Mouse (Mus musculus) urinary bladder, postnatal 10 days (tissue): ENCODE data around the gene Slc38a8.

Source experiments
- DNase-seq: peaks from one replicate; pipeline ENCODE4 v3.0.0; 2022; ENCODE audit warnings: low spot score

Slc38a8 gene

DNA sequence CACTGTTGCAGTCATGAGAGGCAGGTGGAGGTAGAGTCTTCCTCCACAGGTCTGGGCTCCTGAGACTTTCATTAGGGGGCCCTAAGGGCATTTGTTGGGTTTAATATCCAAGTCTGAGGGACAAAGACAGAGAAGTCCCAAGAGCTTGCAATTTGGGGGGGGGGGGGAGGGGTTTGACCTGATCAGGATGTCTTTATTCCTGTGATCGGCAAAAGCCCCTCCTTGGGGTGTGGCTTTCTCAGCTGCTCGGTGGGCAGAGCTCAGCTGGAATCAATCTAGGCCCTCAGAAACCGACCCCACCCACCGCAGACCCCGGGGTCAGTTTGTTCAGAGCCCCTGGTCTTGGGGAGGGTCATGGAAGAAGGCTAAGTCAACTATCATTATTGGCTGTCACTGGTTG lies at the start of gene Slc38a8:
Gene Slc38a8 (minus strand): TSS at position 101 of the 400 bp plus-strand sequence.
- DNase-seq: no peak

DNA sequence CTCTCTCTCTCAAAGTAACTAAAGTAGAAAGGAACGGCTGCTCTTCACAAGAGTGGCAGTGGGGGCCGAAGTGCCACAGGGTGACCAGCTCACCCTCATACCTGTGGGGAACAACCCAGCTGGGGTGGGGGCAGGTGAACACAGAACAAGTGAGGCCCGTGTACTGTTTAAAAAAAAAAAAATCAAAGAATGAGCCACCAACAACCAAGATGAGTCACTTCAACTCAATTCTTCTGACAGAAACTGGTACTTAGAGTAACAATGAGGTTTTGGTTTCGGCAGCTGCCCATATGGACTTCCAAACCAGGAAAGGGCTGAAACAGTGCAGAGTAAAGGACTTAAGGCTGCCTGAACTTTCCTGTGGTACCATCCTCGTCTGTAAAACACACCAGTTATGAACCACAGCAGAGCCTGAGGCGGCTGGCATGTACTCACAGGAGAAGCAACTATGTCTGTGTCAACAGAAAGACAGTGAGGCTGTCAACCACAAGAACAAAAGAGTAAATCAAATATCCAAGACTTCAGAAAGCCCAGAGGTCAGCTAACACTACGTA lies 47.1 kb upstream of the Slc38a8 start:
- DNase-seq: no peak

DNA sequence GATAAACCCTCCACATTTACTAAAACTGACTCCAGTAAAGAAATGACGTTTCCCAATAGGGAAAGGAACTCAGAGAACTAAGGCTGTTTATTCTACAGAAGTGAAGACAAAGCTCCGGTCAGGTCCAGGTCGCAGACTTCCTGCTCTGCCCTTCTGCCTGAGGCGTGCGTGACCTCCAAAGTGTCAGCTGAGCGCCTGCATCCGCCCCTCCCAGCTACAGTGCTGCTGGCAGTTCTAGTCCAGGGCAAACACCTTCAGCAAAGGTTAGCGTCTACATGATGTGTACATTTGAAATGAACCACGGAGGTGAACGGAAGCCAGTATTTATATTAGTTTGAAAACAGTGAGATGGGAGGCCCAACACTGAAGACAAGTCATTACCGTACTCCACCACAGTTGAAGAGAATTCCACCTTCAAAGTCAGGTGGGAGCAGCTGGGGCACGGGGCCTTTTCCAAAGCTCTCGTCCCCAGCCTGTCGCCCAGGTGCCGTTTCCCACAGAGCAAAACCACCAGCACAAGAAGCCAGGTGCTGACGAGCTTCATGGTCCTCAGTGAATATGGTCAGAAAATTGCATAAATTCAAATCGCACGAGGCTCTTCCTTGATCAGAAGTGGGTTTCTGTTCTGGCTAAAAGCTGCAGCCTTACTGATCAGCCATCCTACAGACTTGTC lies 45.7 kb upstream of the Slc38a8 start:
- DNase-seq: no peak

DNA sequence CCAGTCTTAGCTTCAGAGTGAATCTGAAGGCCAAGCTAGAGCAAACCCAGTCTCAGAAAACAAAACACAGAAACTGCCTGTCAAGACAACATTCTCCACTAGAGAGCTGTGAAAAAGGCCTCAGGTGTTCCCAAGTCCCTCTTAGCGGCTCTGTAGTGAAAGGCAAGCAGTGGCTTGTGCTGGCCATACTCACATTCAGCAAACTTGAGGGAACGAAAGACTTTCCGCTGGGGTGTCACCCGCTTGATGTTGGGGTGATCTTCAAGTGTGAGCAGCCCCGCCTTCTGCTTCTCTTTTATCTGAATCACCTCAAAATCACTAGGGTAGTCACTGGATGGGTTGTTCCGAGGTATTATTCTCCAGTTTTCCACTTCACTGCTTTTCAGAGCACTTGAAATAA lies 44.3 kb upstream of the Slc38a8 start:
- DNase-seq: no peak

DNA sequence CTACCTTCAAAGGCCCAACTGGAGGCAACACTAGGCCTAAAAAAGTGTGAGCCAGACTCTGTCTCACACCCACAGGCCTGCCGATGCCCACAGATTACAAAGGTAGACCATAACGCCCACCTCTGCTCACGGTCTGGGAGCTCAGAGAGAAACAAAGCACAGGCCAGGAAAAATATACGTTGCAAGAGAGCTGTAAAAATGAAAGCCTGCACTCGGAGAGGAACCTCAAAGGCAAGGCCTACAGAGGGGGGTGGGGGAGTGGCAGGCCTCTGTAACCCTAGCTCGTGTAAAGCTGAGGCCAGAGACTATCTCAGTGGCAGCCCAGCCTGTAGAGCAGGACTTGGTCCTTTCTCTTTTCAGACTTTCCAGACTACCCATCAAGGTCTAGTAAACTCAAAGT lies 43.7 kb upstream of the Slc38a8 start:
- no peak for DNase-seq

DNA sequence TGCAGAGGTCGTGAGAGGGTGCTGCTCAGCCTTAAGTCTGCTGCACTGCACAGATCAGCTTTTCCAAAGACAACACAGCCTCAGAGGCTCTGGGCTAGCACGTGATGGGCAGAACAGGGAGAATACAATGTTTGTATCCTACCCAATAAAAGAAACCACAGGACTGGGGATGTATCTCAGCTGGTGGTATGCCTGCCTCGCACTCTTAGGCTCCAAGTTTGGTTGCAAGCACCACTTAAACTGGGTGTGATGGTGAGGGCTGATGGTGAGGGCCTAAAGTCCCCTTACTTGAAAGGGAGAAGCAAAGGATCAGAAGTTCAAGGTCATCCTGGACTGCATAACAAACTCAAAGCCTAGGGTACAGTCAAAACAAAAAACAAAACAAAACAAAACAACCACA lies 43.1 kb upstream of the Slc38a8 start:
- no peak for DNase-seq

DNA sequence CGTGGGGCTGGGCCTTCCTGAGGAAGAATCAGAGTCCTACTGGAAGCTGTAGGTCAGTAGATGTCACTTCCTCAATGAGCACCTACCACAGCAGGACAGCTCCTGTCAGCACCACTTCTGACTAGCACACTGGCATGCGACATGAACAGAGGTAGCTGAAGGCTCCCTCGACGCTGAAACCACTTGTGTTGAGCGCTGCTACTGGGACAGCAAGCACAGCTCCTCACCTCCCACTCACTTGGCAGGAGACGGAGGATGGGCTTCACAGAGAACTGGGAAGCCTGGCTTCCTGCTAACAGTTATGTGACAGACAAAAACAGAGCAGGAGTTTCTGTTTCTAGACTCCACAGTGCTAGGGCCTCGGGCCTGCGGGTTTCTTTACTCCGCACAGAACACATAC lies 30.5 kb upstream of the Slc38a8 start:
- DNase-seq: no peak

DNA sequence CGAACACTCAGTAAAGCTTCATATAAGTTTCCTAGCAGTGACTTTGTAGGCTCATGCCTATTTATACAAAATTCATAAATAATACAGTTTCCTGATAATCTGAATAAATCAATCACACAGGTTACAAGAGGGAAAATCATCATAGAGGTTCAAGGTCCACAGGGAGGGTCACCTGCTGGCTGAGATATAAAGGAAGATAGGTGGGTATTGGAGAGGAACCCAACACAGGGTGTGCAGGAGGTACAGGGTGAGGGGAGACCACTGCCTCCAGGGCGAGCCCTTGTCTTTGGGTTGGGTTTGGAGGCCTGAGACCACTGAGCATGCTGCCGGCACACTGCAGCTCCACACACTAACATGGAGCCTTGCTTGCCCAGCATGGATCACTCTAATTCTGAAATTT lies 29.9 kb upstream of the Slc38a8 start:
- DNase-seq: no peak

DNA sequence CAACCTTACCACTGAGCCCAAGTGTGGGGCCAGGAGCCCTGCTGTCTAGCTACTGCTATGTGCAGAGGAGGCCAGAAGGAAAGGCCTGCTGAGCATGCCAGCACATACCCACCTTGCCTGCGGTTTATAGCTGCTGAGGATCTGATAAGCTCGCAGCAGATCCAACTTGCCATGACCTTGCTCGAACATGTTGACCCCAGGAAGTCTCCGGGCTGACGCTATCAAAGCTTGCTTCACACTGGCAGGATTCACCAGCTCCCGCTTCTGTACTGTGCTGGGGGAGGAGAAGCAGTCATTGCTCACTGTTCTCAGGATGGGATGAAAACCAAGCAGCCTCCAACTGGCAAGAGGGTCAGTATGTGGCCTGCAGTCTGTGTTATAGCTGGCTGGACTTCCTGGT lies 29.4 kb upstream of the Slc38a8 start:
- DNase-seq: no peak

DNA sequence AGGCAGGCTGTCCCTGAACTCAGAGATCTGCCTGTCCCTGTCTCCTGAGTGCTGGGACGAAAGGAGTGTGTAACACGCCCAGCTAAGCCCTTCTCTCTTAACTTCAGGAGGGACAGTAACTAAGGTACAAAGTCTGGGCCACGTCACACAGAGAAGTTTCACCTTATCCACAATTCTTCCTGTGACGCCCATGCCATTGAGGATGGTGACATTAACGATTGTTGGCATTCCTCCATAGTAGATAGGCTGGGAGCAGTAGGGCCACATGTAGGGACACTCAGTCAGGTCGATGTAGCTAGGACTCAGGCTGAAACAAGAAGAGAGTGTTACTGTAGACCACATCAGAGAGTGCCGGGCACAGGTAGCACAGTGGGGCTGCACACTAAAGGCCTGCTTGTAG lies 27.3 kb upstream of the Slc38a8 start:
- DNase-seq: no peak

DNA sequence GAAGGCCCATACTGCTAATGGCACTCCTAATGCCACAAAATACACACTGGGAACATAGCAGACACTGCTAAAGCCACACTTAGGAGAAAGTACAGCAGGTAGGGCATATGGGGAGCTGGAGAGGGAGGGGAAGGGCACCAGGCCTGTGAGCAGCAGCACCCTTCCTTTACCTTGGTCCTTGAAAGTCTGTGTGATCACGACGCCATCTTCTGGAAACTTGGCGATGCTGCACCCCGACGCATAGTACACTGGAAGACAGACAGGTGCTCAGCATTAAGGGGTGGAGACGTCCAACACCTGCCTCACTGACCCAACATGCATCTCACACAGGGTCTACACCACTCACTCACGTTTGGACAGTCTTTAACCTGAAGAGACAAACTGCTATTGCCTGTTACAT lies 18.6 kb upstream of the Slc38a8 start:
- no peak for DNase-seq

DNA sequence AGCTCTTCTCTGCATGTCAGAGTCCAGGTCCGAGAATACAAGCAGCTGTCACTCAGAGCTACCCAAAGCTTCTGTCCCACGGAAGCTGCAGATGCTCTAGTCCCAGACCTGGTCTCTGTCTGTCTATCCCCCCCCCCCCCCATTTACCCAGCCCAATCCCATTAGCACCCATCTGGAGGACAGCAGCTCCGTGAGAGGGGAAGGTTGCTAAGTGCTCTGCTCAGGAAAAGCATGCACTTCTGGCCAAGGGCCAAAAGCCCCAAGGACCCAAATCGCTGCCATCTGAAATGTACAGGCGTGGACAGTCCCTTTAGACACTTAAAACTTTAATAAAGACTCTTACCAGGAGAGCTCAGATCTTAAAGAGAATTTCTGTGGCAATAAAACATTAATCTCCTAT lies 15.2 kb upstream of the Slc38a8 start:
- no peak for DNase-seq

DNA sequence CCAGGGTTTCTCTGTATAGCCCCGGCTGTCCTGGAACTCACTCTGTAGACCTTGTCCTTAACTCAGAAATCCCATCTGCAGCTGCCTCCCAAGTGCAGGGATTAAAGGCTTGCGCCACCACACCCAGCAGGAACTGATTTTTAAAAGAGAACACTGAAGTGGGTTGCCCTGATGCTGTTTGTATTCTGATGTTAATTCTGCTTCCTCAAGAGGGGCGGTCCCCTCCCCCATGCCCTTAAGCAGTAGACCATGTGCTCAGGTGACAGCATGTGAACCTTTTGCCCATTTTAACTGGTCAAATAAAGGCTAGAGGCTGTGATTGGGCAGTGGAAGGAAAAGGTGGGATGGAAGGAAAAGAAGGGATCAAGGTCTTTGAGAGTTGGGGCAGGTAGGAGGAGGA lies 14.3 kb upstream of the Slc38a8 start:
- DNase-seq: no peak

DNA sequence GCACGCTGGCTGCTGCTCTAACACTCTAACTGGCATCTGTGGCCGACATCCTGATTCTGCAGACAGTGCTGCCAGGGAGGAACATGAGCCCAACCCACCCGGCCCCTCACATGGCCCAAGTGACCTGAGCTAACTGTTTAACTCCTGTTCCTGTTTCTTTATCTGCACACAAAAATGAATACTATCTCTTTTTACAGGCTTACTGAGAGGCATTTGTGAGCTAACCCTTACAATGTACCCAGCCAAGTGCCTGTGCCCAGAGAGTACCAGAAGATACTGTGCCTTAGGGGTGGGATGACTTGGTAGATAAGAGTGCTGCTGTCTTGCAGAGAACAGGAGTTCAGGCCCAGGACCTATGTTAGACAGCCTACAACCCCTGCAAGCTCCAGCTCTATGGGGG lies 13.4 kb upstream of the Slc38a8 start:
- DNase-seq: no peak

DNA sequence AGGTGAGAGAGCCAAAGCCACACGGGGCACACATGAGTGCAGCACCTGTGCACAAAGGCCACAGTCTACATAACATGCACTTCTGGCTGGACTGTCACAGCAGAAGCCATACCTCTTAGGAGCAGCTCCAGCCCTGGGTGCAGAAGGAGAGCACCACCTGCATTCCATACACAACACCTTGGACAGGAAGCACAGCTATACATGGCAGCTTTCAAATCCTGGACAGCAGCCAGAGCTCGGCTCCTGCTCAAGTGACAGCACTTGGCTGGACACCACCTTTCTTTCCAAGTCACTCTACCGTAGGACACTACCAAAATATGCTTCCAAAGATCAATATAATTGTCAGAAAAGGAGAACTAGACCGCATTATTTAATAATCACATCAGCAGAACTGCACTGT lies 11.9 kb upstream of the Slc38a8 start:
- no peak for DNase-seq

DNA sequence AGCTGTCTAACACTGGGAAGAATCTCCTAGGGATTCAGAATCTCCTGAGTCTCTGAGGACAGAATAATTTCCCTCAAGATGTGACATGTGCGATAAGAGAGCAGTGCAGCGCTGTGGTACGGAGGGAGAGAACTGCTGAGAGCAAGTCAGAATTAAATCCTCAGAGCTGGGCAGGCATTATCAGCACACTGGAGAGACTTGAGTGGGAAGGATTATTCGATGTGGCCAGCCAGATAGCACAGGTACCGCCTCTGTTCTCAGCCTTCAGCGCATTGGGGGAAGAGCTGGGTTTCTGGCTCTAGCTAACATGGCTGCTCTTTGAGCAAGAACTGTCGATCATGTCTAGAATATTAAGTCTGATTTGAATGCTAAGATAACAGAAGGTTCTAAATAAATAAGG lies 10.2 kb upstream of the Slc38a8 start:
- no peak for DNase-seq

DNA sequence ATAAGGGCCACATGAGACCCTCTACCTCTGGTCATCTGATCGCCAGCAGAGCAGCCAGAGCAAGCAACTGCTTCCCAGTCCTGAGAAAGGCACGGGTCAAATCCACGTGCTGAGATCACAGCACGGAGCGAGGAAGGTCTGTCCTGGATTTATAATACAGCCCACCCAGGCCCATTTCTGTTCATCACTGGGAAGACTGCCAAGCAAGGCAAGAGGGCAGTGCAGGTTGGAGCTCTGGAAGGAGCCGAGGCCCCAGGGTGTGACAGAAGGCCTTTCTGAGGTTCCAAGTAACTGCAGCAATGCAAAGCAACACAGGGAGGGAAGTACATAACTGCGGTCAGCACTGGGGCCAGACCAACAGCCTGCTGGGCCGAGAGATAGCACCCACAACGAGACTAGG lies 9.0 kb upstream of the Slc38a8 start:
- no peak for DNase-seq

DNA sequence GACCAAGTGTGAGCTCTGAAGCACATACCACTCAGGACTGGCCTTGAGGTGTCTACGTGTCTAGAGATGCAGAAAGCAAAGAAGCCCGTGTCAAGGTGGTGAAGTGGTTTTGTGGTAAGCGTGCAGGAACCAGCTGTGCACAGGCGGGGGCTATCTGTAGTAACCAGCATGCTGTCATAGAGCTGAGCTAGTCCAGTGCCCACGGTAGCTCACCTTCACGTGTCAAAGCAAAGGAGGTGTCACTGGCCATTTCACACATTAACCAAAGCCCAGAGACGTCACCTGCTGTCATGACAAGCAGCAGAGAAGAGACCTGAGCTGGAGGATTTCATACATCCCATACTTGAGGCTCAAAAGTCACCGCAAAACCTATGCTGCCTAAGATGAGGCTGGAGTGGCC lies 4.6 kb upstream of the Slc38a8 start:
- no peak for DNase-seq

DNA sequence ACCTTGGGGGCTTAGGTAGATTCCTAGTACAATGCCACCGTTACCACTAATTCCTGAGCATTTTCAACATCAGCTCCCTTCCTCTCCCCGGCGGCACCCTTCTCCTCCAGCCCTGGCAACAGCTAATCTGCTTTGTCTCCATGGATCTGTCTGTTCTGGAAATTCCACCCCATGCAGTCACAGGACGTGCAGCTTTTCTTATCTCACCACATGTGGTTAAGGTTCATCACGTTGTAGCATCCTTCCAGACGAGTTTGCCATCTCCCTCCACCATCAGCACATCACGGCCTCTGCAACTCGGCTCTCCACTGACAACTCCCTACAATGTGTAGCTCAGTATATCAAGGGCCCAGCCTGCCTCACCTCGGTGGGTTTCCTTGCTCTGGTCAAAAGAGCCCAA lies 4.0 kb upstream of the Slc38a8 start:
- DNase-seq: no peak

DNA sequence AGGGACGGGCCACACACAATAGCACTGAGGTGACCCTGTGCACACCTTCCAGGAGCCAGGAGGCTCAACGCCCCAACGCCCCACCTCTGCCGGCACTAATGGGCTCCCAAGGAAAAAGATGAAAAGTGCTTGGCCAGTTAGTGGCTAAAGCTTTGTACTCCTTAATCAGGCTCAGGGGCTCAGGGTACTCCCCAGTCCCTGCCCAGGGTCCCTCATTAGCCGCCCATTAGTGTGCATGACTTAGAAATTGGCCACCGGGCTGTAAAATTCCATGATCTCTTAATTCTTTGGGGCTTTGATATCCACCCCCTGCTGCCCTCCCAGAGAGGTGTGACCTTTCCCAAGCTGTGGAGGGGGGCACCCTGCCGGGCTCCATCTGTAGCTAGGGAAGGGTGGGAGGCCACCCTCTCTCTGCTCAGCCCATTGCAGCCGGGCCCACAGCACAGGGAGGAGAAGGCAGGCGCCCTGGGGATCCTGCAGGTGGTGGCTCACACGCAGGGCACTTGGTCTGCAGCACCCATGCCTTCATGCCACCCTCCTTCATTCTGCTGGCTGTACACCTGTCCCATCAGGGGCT lies 1.8 kb upstream of the Slc38a8 start:
- DNase-seq: no peak

DNA sequence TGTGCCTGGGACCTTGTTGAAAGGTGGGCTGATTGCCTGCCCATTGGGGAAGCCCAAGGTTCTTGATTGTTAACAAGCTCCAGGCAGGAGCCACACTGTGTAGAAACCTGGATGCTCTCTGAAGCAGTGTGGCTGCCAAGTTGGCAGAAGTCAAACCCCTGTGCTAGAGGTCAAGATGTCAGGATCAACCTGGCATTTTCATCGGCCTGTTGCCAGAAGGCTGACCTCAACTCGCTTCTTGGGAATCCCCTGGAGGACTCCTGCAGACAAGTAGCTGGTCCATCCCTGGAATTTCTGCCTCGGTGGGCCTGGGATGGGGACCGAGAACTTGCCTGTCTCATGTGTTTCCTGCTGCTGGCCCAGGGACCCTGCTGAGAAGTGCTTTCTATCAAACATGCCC lies 613 bp upstream of the Slc38a8 start:
- DNase-seq: no peak

DNA sequence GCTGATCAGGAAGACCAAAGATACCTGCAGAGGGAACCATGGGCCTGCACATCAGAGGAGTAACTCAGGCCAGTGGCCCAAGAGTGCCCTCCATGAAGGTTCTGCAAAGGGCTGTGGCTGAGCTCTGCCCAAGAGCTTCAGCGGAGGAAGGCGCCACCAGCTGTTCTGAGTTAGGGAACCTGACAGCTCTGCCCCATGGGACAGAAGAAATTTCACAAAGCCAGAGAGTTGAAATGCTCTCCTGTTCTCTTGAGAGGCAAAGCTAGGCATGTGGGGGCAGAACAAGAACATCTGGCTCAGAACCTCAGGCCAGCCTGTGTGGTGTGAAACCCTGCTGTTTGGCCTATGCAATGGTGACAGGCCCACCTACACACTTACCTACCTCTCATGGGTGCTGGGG lies 1.7 kb downstream of the Slc38a8 start:
- DNase-seq: no peak

DNA sequence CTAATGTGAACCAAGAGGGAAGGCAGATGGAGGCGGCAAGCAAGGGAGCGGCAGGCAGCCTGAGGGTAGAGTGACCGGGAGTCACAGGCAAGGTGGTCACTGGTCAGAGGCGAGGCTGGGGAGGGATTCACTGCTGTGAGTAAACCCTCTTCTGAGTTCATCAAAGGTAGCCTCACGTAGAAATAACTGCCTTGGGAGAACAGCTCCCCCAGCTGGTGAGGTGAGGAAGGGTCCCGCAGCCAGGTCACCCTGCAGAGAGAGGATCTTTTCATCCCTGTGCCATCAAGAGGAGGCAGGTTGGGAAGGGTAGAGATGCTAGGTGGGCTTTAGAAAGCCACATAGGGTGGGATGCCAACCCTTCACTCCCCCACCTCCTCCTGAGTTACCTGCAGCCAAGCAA lies 4.7 kb downstream of the Slc38a8 start:
- no peak for DNase-seq

DNA sequence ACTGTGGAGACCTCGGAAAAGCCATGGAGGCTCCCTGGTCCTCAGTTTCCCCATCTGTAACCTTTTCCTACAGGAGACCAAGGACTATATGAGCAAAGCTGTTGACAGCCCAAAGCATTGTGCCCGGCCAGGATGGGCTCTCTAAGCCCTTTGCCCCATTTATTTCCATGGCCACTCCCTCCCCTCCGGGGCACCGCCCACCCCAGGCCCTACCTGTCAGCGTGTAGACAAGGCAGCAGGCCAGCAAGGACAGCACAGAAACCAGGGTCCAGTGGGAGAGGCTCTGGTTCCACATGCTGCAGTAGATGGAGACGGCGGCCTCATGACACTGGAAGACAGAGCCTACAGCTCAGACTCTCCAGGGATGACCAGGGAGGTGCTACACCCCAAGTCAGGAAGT lies 14.4 kb downstream of the Slc38a8 start:
- no peak for DNase-seq
